Mouse (Mus musculus): Measurements from ENCODE around the gene Kdm4b. TPM values are rescaled to one million over a fixed set of nuclear protein-coding genes. Genes with fewer than 3 reads are reported as not detected.
A peak's percentile ranks its signal among the peaks of the same experiment; 100 is the strongest.

Gene Kdm4b
- total RNA-seq (2021): 10 to 100 TPM; 59.1 to 64.7 TPM
- long read RNA-seq, experiment 1, full-length matches to known transcripts: 12 of 96 reads
- long read RNA-seq, experiment 1, partial matches to known transcripts: 34 of 96 reads
- long read RNA-seq, experiment 1, other reads (novel, unspliced or antisense): 50 of 96 reads
- long read RNA-seq, experiment 2, full-length matches to known transcripts: 4 of 52 reads
- long read RNA-seq, experiment 2, partial matches to known transcripts: 12 of 52 reads
- long read RNA-seq, experiment 2, other reads (novel, unspliced or antisense): 36 of 52 reads

- DNase-seq (ENCODE audit: low spot score in 2 of 2): peak; percentile 96 to 99
Measured at GRCm38 (mm10) chr17:56325450-56326152, at the start of gene Kdm4b. Kdm4b (plus strand) TSS chr17:56326062.

- DNase-seq (ENCODE audit: low spot score in 2 of 2): peak; percentile 74 to 80
Measured at GRCm38 (mm10) chr17:56276643-56277566, 49.0 kb upstream of the Kdm4b start, which contains the start of gene Ticam1. Ticam1 (minus strand) TSS chr17:56276786.

- DNase-seq (ENCODE audit: low spot score in 2 of 2): no peak
Measured at GRCm38 (mm10) chr17:56277567-56277893, 48.3 kb upstream of the Kdm4b start.

- DNase-seq (ENCODE audit: low spot score in 2 of 2): no peak
Measured at GRCm38 (mm10) chr17:56278340-56278739, 47.5 kb upstream of the Kdm4b start.

- DNase-seq (ENCODE audit: low spot score in 2 of 2): no peak
Measured at GRCm38 (mm10) chr17:56279481-56280155, 46.2 kb upstream of the Kdm4b start.

GRCm38 (mm10) chr17:56281193-56281592 lies 44.7 kb upstream of the Kdm4b start:
- DNase-seq (ENCODE audit: low spot score in 2 of 2): no peak

- DNase-seq (ENCODE audit: low spot score in 2 of 2): peak in 1 of 2 experiments; percentile 45
Measured at GRCm38 (mm10) chr17:56282802-56283201, 43.1 kb upstream of the Kdm4b start.

GRCm38 (mm10) chr17:56283316-56283715 lies 42.5 kb upstream of the Kdm4b start:
- DNase-seq (ENCODE audit: low spot score in 2 of 2): peak; percentile 50 to 70

GRCm38 (mm10) chr17:56285995-56286394 lies 39.9 kb upstream of the Kdm4b start:
- no peak for DNase-seq (ENCODE audit: low spot score in 2 of 2)

GRCm38 (mm10) chr17:56287830-56288229 lies 38.0 kb upstream of the Kdm4b start:
- DNase-seq (ENCODE audit: low spot score in 2 of 2): no peak

GRCm38 (mm10) chr17:56288866-56289265 lies 37.0 kb upstream of the Kdm4b start:
- no peak for DNase-seq (ENCODE audit: low spot score in 2 of 2)

- DNase-seq (ENCODE audit: low spot score in 2 of 2): no peak
Measured at GRCm38 (mm10) chr17:56289371-56290331, 36.2 kb upstream of the Kdm4b start.

- peak in 1 of 2 experiments; percentile 53 for DNase-seq (ENCODE audit: low spot score in 2 of 2)
Measured at GRCm38 (mm10) chr17:56290388-56291170, 35.3 kb upstream of the Kdm4b start.

GRCm38 (mm10) chr17:56291171-56291511 lies 34.7 kb upstream of the Kdm4b start:
- peak; percentile 61 to 63 for DNase-seq (ENCODE audit: low spot score in 2 of 2)

- DNase-seq (ENCODE audit: low spot score in 2 of 2): no peak
Measured at GRCm38 (mm10) chr17:56291826-56292475, 33.9 kb upstream of the Kdm4b start.

GRCm38 (mm10) chr17:56292531-56293222 lies 33.2 kb upstream of the Kdm4b start, which contains the start of gene Plin3:
Plin3 (minus strand) TSS chr17:56292873.
- no peak for DNase-seq (ENCODE audit: low spot score in 2 of 2)

- no peak for DNase-seq (ENCODE audit: low spot score in 2 of 2)
Measured at GRCm38 (mm10) chr17:56293291-56293690, 32.6 kb upstream of the Kdm4b start.

GRCm38 (mm10) chr17:56294241-56294640 lies 31.6 kb upstream of the Kdm4b start:
- peak in 1 of 2 experiments; percentile 53 for DNase-seq (ENCODE audit: low spot score in 2 of 2)
